Mouse (Mus musculus) gastrocnemius, postnatal 10 days (tissue): ENCODE data around the gene Gm4353. TPM values are rescaled to one million over a fixed set of nuclear protein-coding genes. Genes with fewer than 3 reads are reported as not detected.
"Not testable (repeated sequence)": the region's sequence is repeated elsewhere in the genome, so short reads cannot be mapped to it uniquely, and the experiment has no call there.

Experiments
- DNase-seq: peaks from one replicate; pipeline ENCODE4 v3.0.0; 2021; ENCODE audit warnings: mixed read lengths
- long read RNA-seq, 2 experiments: library from polyadenylated mRNA; stranded (forward); transcript quantifications; one replicate each; pipeline ENCODE4 v2.0.0; 2021
- total RNA-seq, 2 experiments: library from RNA; stranded (reverse); gene quantifications; 2 replicates each; pipeline ENCODE4 v1.2.3; 2021

Gm4353 gene
- total RNA-seq: 1 to 10 TPM; 1.3 to 2.3 TPM
- long read RNA-seq, experiment 1: 0 reads
- long read RNA-seq, experiment 2: 0 reads

DNA sequence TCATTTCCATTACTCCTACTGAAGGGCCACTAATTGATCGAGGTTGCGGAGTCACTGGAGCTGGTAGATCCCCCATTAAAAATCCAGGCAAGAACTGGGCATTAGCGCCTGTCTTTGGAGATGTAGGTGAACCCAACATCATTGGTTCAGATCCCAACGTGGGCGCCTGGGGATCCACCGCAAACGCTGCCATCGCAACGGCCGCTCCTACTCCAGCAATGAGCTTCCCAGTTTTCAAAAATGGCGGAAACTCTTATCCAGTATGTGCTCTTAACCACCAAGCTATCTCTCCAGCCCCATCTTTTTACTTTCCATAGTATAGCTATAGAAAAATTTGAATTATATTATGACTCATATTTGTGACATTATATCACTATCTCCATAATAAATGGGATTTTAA lies at the start of gene Gm4353:
Gene Gm4353, minus strand, starts transcription at position 270 of the 400 bp plus-strand sequence.
- DNase-seq: not testable (repeated sequence)

DNA sequence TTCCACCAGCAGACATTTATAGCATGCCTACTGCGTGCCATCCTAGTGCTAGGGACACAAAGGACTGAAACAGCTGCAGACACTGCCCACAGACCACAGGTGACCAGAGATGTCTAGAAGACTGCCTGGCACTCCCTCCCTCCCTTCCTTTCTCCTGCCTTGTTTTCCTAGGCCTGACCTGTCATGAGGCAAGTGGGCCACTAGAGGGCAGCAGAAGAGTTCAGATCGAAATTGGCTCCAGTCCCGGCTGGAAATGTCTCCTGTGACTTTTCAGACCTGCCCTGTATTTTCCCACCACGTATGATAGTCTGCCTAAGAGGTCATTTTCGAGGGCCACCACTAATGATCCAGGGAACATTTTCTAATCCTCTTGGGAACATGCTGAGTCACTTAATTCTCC lies 47.6 kb upstream of the Gm4353 start:
- peak; percentile 81 for DNase-seq

DNA sequence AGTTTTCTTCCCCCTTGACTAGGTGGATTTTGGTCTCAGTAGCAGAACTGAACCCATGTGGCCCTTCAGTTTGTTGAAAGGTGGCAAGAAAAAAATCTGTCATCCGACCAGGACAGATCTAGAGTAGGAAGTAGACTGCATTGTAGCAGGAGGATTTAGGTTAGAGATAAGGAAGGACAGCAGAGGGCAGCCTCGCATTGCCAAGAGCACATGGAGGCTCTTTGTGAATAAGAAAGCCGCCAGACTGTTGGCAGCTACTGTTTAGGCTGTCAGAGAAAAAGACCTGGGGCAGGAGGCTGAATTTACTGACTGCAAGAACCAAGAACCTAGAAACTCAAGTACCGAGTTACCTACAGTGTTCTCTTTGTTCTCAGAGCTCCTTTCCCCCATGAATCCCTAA lies 47.0 kb upstream of the Gm4353 start:
- no peak for DNase-seq

DNA sequence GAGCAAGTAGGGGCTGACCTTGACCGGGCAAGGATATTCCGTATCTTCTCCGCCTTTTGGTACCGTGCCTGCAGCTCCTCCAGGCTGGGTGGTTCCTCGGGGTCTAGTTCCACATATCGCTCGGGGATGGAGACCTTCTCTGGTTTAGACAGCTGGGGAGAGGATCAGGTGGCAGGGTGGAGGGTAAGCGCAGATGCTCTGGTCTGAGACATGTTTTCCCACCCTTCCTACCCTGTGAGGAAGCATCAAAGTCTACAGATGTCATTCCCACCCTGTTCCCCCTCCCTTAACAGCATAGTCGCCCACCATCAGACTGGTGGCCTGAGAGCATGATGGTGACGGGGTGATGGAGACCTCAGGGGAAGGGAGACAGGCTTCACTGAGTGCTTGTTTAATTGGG lies 44.9 kb upstream of the Gm4353 start:
- DNase-seq: no peak

DNA sequence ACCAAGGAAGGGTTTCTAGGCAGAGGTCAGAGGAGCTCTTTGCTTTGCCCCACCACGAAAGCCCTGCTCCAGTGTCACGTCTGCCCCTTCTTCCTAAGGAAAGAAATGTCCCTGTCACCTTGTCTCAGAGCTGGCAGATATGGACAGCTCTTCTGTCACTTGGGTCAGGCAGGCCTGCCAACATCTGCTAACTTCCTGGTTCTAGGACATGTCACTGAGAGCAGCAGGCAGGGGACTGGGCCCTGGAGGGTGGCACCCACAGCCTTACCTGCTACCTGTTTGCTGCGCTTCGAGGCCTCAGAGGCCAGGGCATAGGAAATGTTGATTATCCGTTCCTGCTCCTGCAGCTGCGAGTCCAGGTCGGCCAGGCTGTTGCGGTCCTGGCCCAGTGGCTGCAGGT lies 43.9 kb upstream of the Gm4353 start:
- no peak for DNase-seq

DNA sequence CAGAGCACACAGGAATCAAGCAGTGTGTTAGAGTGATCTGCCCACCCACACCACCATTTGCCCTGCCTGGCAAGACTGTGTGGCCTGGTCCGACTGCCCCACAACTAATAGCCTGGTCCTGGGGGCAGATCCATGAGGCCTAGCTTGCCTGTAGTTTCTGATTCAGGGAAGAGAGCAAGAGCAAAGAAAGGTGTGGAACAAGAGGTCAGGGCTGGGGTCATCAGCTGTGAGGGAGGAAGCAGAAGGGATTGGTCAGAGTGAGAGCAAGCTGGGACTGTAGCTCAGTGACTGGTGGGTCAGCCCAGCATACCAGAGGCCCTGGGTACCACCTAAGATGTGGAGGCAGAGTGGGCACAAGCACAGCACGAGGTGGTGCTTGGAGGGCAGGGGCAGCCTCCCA lies 42.6 kb upstream of the Gm4353 start:
- no peak for DNase-seq

DNA sequence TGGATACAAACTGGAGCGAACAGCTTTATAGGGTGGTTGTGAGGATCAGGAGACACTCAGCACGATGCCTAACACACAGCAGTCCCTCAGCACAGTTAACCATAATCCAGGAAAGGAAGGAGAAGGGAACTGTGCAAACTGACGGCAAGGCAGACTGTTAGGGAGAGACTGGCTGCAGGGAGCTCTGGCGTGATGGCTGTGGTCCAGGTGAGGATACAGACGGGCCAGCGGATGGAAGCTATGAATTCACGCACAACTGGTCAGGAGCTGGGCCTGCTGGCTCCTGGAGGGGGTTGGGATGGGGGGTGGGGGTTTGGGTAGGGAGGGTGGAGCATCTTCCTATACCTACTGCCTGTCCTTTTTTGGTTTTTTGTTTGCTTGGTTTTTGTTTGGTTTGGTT lies 41.2 kb upstream of the Gm4353 start:
- DNase-seq: no peak

DNA sequence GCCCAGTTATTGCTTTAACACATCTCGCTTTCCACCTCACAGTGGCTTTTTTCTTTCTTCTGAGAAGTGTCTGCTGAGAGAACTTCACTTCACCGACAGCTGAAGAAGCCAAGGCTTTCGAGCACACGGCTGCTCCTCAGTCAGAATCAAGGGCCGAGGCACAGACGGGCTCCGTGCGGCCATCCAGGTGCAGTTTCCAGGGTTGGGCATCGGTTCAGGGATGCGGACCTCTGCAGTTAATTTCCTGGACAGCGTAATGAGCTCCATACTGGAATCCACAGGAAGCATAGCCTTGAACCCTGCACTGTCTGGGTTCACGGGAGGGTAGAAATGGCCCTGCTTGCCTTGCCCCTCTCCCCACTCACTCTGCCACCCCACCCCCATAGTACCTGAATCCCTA lies 39.6 kb upstream of the Gm4353 start:
- DNase-seq: no peak

DNA sequence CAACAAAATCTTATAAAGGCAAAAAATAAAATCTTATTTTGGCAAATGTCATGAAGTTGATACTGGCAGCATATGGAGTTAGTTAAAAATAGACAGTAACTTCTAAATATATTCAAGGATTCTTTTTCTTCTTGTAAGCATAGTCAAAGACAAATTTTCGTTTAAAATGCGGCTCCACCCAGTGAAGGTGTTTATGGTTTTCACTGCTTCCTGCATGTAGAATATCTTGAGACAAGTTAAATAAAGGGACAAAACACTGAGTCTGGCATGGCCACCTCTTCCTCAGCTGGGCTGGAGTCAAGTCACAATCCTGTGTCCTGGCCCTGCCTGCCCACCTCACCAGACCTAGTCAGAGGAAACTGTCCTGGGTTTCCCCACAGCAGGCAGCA lies 39.2 kb upstream of the Gm4353 start:
- DNase-seq: no peak

DNA sequence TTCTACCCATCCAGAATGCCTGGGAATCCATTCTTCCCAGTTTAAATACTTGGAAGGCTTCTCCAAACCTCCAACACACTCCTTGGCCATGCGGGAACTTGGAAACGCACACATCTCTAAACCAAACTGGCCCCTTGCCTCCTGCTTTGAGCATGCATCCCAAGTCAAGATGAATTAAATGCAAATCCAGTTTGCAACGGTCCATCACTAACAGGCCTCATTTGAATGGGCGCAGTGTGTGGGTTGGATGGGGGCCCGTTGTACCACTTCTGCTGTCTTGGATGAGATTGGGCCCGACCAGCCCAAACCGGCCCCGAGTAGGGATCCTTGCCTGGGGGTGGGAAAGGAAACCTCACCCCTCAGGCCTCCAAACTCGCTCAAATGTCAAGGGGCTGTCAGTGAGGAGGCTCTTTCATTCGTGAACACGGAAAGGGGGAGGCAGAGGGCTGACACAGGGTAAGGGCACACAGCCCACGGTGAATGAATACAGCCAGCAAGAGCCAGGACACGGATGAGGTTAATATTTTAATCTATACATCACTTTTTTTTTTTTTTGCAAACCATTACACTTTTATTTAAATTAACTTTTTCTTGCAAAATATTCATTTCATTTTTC lies 38.7 kb upstream of the Gm4353 start:
- DNase-seq: no peak

DNA sequence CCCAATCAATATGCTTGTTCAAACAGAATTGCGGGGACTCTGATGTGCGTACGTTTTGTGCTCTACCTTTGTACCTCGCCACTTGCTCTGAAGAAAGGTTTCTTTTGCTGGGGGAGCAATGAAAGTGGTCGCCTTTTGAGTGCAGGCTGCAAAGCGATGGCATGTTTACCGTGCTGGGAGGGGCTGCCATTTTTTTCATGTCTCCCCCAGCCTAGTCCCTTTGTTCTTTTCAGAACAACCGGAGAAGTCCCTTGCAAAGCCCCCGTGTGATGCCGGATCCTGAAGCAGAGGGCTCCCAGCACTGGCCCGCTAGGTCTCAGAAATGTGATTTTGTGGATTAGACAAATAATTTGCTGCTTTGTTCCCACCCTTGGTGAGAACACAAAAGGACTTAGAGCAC lies 36.8 kb upstream of the Gm4353 start:
- no peak for DNase-seq

DNA sequence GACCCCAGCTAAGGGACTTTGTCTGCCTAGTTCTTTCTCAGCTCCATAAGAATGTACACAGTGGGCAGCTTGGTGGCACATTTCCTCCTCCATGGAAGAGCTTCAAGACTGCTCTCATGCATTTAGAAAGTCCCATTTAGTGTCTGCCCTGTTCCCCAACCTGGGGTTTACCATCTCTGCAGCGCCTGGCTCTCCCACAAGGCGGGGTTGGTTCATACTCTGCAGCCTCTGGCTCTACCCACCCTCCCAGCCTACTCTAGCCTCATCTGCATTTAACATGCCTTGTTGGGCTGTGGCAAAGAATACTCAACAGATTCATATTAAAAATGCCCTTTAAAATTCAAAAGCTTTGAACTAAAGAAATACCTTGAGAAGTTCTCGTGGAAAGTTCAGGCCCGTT lies 36.3 kb upstream of the Gm4353 start:
- DNase-seq: no peak

DNA sequence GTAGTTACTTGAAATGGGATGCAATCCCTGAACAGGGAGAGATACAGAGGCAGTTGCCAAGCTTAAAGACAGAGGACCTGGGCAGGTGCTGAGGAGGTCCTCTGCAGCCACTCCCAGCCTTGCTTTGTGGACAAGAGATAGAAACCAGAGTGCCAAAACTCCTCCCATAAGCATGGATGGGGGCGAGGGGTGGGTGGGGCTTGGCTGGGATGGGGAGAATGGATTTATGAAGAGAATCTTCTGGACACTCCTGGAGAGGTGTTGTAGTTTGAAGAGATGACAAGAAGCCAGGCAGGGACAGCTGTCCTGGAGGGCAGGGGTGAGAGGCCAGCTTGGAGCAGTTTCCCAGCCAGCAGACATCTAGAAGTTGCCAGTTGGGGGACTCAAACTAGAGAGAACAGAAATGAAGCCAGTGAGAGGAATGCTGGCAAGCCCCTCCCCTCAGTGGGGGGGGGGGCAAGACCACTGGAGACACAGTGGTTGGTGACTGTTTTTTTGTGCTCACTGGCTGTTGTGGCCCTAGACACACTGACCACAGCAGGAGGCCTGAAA lies 34.9 kb upstream of the Gm4353 start:
- DNase-seq: no peak

DNA sequence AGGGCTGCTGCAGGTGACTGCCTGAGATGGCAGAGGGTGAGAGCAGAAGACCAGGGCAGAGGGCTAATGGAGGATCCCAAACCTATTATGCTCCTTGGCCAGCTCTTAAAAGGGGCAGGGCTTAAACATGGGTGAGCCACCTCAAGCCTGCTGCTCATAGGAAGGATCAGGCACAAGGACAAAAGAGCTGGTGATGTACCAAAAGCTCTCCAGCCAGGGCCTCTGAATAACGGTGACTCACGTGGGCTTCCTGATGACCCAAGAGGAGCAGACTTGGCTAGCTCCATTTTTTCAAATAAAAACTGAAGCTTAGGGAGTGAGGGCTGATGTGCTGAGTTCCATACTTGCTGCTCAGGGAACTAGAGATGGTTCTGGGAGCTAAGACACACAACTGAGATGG lies 31.6 kb upstream of the Gm4353 start:
- no peak for DNase-seq

DNA sequence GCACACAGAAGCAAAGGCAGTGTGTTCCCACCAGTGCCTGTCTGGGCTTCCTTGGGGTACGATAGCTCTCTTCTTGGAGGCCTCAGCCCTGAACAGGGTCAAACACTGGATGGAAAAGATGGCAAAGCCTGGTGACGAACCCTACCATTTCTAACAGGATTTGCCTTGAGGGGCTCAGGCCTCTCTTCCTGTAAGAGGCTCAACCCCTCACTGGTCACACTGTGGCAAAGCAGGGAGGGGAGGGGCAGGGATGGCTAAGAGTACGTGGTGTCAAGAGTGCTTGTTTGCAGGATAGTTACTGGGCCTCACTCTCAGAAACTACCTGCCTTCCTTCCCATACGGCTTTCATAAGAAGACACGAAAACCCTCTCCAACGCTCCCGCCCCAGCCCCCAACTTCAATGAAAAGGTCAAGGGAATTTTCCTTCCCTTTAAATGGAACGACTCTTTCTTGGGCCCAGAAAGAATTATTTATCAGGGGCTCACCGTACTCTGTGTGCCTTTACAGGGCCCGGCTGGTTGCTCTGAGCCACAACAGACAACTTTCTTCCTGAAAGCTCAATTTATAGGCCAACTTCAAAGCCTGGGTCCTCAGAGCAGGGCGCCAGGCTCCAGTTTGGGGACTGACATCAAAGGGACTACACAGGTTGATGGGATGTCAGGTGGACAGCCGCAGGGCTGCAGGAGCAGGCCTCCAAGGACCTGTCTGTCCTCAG lies 30.9 kb upstream of the Gm4353 start:
- no peak for DNase-seq

DNA sequence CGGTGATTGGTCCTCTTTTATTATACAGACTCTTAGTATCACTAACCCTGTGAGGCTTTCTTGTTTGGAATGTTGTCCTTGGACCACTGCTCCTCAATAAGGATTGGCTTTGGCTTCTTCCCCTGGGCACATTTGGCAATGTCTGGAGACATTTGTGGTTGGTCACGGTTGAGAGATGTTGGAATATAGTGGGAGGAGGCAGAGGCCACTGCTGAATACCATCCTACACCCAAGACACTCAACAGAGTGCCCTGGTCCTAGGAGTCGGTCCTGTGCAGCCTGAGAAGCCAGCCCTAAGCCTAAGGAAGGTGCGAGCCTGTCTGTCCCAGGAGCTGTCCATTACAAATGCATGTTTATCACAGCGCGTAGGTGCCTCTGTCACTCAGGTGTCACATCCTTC lies 27.1 kb upstream of the Gm4353 start:
- DNase-seq: no peak

DNA sequence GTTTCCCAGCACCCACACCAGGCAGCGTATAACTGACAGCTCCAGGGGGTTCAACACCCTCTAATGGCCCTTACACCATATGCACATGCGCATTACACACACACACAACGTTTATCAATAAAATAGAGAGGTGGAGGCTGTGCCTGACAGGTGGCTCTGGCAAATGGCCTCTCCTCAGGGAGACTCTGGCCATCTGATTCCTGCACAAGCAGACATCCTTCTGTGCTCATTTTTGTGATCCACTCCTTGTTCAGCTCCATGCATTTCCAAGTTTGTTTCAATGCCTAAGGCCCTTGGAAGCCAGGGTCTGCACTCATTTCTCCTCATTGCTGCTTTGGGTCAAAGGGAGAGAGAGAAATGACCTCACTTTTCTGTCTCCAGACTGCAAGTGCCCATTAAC lies 26.2 kb upstream of the Gm4353 start:
- no peak for DNase-seq

DNA sequence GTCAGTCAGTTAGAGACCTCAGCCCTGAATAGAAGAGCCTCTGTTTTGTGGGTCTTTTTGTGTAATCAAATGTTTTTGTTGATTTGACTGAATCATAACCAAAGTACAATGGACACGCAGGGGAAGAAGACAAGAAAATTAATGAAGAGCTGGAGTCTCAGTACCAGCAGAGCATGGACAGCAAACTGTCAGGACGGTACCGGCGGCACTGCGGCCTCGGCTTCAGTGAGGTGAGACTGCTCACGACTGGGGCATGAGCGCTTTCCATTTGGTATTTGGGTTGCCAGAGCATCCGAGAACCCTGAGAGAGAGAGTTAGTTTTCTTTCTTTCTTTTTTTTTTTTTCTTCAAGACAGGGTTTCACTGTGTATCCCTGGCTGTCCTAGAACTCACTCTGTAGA lies 18.7 kb upstream of the Gm4353 start:
- DNase-seq: no peak

DNA sequence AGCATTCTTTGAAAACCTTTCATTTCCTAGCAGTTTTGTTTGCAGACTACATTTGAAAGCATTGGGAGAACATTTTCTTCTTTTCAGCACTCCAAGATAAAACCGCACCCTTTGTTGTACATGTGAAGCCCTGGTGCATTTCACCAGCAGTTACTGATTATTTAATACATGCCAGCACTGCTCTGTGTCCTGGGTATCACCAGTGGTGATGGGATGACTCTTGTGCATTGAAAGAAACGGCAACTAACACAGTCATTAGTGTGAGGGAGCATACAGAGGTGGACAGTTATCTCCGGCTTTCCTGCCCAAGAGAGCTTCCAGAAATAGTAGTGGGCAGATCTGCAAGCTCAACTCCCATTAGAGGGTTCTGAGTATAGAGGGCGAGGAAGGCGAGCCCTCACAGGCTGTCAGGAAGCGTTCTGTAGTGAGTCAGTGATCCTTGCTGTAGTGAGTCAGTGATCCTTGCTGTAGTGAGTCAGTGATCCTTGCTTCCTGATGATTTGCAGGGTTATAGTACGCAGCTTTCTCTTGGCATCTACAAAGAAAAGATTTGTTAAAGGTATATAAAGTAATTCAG lies 15.6 kb upstream of the Gm4353 start:
- DNase-seq: no peak

DNA sequence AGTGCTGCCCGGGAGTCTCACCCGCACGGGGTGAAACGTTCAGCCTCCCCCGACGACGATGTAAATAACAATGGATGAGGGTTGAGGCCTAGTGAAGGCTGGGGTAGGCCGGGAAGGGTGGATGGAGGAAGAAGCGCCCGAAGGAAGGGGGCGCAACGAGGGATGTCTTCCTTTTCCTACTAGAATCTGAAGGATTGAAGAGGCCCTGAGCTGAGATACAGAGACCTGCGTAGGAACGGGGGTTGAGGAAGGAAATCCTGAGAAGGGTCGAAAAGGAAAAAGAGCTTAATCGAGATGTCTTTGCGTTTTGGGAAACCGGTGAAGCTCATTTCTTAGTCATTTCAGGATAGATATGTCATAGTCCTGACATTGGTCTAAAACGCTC lies 9.0 kb upstream of the Gm4353 start:
- DNase-seq: no peak

DNA sequence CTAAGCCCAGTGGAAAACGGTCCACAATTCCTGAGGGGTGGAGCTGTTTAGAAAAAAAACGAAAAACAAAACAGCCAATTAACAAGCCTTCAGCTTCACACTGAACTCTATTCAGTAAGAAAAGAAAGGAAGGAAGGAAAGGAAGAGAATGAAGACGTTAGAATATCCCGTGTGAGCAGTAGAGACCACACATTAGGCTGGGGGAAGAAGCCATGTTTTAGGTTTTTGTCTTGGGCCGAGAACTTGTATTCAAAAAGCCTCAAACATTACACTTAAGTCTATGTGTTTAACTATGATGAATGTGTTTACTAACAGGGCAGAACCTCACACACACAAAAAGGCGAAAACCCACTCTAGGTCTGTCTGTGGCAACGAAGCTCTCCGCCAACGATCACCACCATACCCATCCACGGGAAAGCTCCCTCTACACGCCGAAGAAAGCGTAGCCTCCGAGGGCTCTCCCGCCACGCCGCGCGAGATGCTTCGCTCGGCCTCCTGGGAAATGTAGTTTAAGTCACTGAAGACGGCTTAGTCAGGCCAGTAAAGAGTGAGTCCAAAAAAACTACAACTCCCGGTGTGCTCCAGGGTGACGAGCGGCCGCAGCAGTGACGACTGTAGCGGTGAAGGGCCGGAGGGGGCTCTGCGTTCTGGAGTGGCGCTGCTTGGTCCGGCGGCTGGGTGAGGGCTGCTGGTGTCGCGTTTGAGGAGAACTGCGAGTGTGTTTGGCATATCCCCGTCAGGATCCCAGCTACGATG lies 8.5 kb upstream of the Gm4353 start:
- peak; percentile 88 for DNase-seq

DNA sequence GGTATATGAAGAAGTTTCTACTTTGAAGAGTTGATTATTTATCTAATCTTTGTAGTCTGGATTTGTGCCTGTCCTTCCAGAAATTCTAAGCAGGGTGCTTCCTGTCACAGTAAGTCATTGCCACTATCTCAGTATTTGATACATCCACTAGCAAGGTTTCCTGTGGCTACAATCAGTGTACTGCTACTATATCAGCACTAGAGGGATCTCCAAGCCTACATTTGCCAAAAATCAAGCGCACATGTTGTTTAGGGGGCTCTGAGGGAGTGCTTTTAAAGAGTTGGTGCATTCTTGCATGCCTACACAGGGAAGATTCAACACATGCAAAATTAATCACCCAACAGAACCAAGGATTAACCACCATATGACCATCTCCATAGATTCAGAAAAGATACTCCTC lies 23.7 kb downstream of the Gm4353 start:
- DNase-seq: no peak

DNA sequence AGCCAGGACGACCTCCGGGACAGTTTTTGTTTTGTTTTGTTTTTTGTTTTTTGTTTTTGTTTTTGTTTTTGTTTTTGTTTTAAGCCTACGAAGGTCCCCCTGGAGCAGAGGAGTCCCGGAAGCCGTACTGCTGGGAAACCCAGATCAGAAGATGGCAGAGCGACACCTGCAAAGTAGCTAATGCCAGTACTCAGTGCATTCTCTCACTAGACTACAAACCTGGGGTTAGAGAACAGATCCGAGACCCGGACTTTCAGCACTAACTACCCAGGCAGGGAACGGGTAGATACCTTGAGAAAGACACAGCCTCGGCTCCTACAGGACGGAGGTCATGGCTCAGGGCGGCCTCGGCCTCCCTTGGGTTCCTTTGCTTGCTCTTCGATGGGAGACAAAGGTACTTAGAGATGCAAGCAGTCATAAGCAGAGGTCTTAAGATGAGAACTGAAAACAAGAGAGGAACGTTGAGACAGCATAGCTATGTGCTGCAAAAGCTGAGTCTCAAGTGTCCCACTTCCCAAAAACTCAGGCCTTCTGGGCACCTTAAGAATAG lies 43.9 kb downstream of the Gm4353 start:
- DNase-seq: no peak
